Mouse (Mus musculus) MEL (cell line): Measurements from ENCODE around the gene Col9a2. TPM values are rescaled to one million over a fixed set of nuclear protein-coding genes. Genes with fewer than 3 reads are reported as not detected.

Experiments used
- DNase-seq: peaks from one replicate; pipeline ENCODE4 v3.0.0; 2011; ENCODE audit warnings: low read depth, low spot score
- H3K27ac ChIP-seq: 2 replicates; pipeline ENCODE4 v1.5.1; 2012; ENCODE audit warnings: low read depth, mild to moderate bottlenecking, control low read depth, low read length, moderate library complexity; ENCODE audit not compliant: control insufficient read depth
- H3K27me3 ChIP-seq, 2 experiments: fragments of 150-350 bp in 1 of 2; sonication (generic) in 1 of 2; 2 replicates each; pipeline ENCODE4 v1.6.1; 2012; ENCODE audit warnings: low read length in 2 of 2, mild to moderate bottlenecking in 2 of 2, improper control_type of control experiment in 1 of 2, moderate library complexity in 1 of 2; ENCODE audit not compliant: insufficient read depth in 2 of 2, control insufficient read depth in 1 of 2
- H3K36me3 ChIP-seq, 2 experiments: 2 replicates each; pipeline ENCODE4 v1.6.1; 2012 to 2014; ENCODE audit warnings: low read length in 2 of 2, improper control_type of control experiment in 1 of 2, inconsistent platforms in 1 of 2, mild to moderate bottlenecking in 1 of 2; ENCODE audit not compliant: insufficient read depth in 2 of 2, control insufficient read depth in 1 of 2
- H3K4me1 ChIP-seq, 2 experiments: fragments of 150-350 bp in 1 of 2; sonication (generic) in 1 of 2; 2 replicates each; pipeline ENCODE4 v1.6.1; 2012; ENCODE audit warnings: low read length in 2 of 2, improper control_type of control experiment in 1 of 2, mild to moderate bottlenecking in 1 of 2; ENCODE audit not compliant: insufficient read depth in 2 of 2, control insufficient read depth in 1 of 2
- H3K4me3 ChIP-seq, 2 experiments: fragments of 150-350 bp in 1 of 2; sonication (generic) in 1 of 2; 2 replicates each; pipeline ENCODE4 v1.5.1; 2012; ENCODE audit warnings: low read depth in 2 of 2, low read length in 2 of 2, mild to moderate bottlenecking in 2 of 2, moderate library complexity in 2 of 2, control low read depth in 1 of 2, improper control_type of control experiment in 1 of 2; ENCODE audit not compliant: control insufficient read depth in 1 of 2, insufficient read depth in 1 of 2
- H3K79me2 ChIP-seq: 2 replicates; pipeline ENCODE4 v1.6.1; 2012; ENCODE audit warnings: mild to moderate bottlenecking, low read length, moderate library complexity; ENCODE audit not compliant: control insufficient read depth, poor library complexity, insufficient read depth
- H3K9ac ChIP-seq: 2 replicates; pipeline ENCODE4 v1.6.1; 2012; ENCODE audit warnings: low read depth, mild to moderate bottlenecking, control low read depth, low read length, moderate library complexity; ENCODE audit not compliant: control insufficient read depth, poor library complexity, severe bottlenecking
- H3K9me3 ChIP-seq: fragments of 150-350 bp; sonication (generic); replicated peaks from 2 replicates; pipeline ENCODE4 v1.6.1; 2012; ENCODE audit warnings: mild to moderate bottlenecking, low read length, improper control_type of control experiment, moderate library complexity; ENCODE audit not compliant: insufficient read depth
- BHLHE40 ChIP-seq: IDR thresholded peaks from 2 replicates; pipeline ENCODE4 v1.6.1; 2012; ENCODE audit warnings: low read depth, mild to moderate bottlenecking, inconsistent platforms, low read length, improper control_type of control experiment, borderline replicate concordance
- CTCF ChIP-seq, 3 experiments: IDR thresholded peaks in 2 of 3; conservative IDR thresholded peaks in 1 of 3; 2 replicates each; pipeline ENCODE4 v1.5.1; 2011 to 2012; ENCODE audit warnings: low read length in 3 of 3, low read depth in 2 of 3, mild to moderate bottlenecking in 2 of 3, improper control_type of control experiment in 1 of 3, inconsistent platforms in 1 of 3, mixed read lengths in 1 of 3, moderate library complexity in 1 of 3; ENCODE audit not compliant: control insufficient read depth in 1 of 3, insufficient read depth in 1 of 3, poor library complexity in 1 of 3, severe bottlenecking in 1 of 3
- E2F4 ChIP-seq: IDR thresholded peaks from 2 replicates; pipeline ENCODE4 v1.6.1; 2011; ENCODE audit warnings: low read depth, low read length, improper control_type of control experiment, borderline replicate concordance
- EP300 ChIP-seq, 2 experiments: IDR thresholded peaks; 2 replicates each; pipeline ENCODE4 v1.6.1; 2011; ENCODE audit warnings: improper control_type of control experiment in 2 of 2, low read length in 2 of 2, low read depth in 1 of 2, mild to moderate bottlenecking in 1 of 2
- ETS1 ChIP-seq: IDR thresholded peaks from 2 replicates; pipeline ENCODE4 v1.6.1; 2012; ENCODE audit warnings: low read depth, mild to moderate bottlenecking, inconsistent platforms, low read length, improper control_type of control experiment, moderate library complexity
- GABPA ChIP-seq: IDR thresholded peaks from 2 replicates; pipeline ENCODE4 v1.6.1; 2012; ENCODE audit warnings: low read depth, mild to moderate bottlenecking, inconsistent platforms, low read length, improper control_type of control experiment, moderate library complexity
- GATA1 ChIP-seq: IDR thresholded peaks from 2 replicates; pipeline ENCODE4 v1.6.1; 2011; ENCODE audit warnings: low read depth, low read length, improper control_type of control experiment
- JUND ChIP-seq: IDR thresholded peaks from 2 replicates; pipeline ENCODE4 v1.6.1; 2011; ENCODE audit warnings: low read depth, mild to moderate bottlenecking, improper control_type of control experiment, low read length
- KAT2A ChIP-seq: conservative IDR thresholded peaks from 2 replicates; pipeline ENCODE4 v1.6.1; 2012; ENCODE audit warnings: low read depth, low read length, improper control_type of control experiment, inconsistent platforms
- MAZ ChIP-seq: IDR thresholded peaks from 2 replicates; pipeline ENCODE4 v1.6.1; 2012; ENCODE audit warnings: low read depth, mild to moderate bottlenecking, inconsistent platforms, low read length, improper control_type of control experiment
- MEF2A ChIP-seq: IDR thresholded peaks from 2 replicates; pipeline ENCODE4 v1.6.1; 2014; ENCODE audit warnings: low read depth, mild to moderate bottlenecking, inconsistent platforms, low read length, improper control_type of control experiment; ENCODE audit not compliant: poor library complexity, insufficient replicate concordance, severe bottlenecking; ENCODE audit errors: extremely low read depth
- MXI1 ChIP-seq: IDR thresholded peaks from 2 replicates; pipeline ENCODE4 v1.6.1; 2011; ENCODE audit warnings: mild to moderate bottlenecking, low read depth, low read length, improper control_type of control experiment
- NELFE ChIP-seq: IDR thresholded peaks from 2 replicates; pipeline ENCODE4 v1.6.1; 2011; ENCODE audit warnings: low read depth, low read length, improper control_type of control experiment
- NRF1 ChIP-seq: IDR thresholded peaks from 2 replicates; pipeline ENCODE4 v1.6.1; 2014; ENCODE audit warnings: low read depth, mild to moderate bottlenecking, inconsistent platforms, low read length, improper control_type of control experiment, moderate library complexity; ENCODE audit not compliant: poor library complexity, insufficient read depth, severe bottlenecking
- POLR2A ChIP-seq, 2 experiments: IDR thresholded peaks; 2 replicates each; pipeline ENCODE4 v1.6.1; 2011 to 2012; ENCODE audit warnings: low read length in 2 of 2, mild to moderate bottlenecking in 2 of 2, control low read depth in 1 of 2, improper control_type of control experiment in 1 of 2, low read depth in 1 of 2, moderate library complexity in 1 of 2; ENCODE audit not compliant: control insufficient read depth in 1 of 2, insufficient read depth in 1 of 2, poor library complexity in 1 of 2
- POLR2AphosphoS2 ChIP-seq: IDR thresholded peaks from 2 replicates; pipeline ENCODE4 v1.6.1; 2011; ENCODE audit warnings: low read length, improper control_type of control experiment
- POLR2AphosphoS5 ChIP-seq: IDR thresholded peaks from 2 replicates; pipeline ENCODE4 v1.6.1; 2012; ENCODE audit warnings: low read depth, borderline replicate concordance, mild to moderate bottlenecking, inconsistent platforms, low read length, moderate library complexity, mixed read lengths
- RAD21 ChIP-seq: IDR thresholded peaks from 2 replicates; pipeline ENCODE4 v1.6.1; 2011; ENCODE audit warnings: mild to moderate bottlenecking, low read depth, low read length, improper control_type of control experiment
- RCOR1 ChIP-seq: IDR thresholded peaks from 2 replicates; pipeline ENCODE4 v1.6.1; 2012; ENCODE audit warnings: low read depth, mild to moderate bottlenecking, inconsistent platforms, low read length, improper control_type of control experiment
- SMC3 ChIP-seq: IDR thresholded peaks from 2 replicates; pipeline ENCODE4 v1.6.1; 2011; ENCODE audit warnings: low read depth, low read length, improper control_type of control experiment
- TAL1 ChIP-seq: IDR thresholded peaks from 2 replicates; pipeline ENCODE4 v1.6.1; 2012; ENCODE audit warnings: mild to moderate bottlenecking, inconsistent platforms, low read length, moderate library complexity, mixed read lengths
- TBP ChIP-seq: IDR thresholded peaks from 2 replicates; pipeline ENCODE4 v1.8.0; 2011; ENCODE audit warnings: low read depth, low read length, improper control_type of control experiment
- TCF12 ChIP-seq: IDR thresholded peaks from 2 replicates; pipeline ENCODE4 v1.6.1; 2014; ENCODE audit warnings: low read depth, mild to moderate bottlenecking, inconsistent platforms, low read length, improper control_type of control experiment, moderate library complexity
- UBTF ChIP-seq: IDR thresholded peaks from 2 replicates; pipeline ENCODE4 v1.6.1; 2012; ENCODE audit warnings: low read depth, mild to moderate bottlenecking, inconsistent platforms, low read length, improper control_type of control experiment, moderate library complexity, borderline replicate concordance; ENCODE audit not compliant: insufficient read depth
- USF1 ChIP-seq: IDR thresholded peaks from 2 replicates; pipeline ENCODE4 v1.6.1; 2014; ENCODE audit warnings: low read depth, mild to moderate bottlenecking, inconsistent platforms, low read length, improper control_type of control experiment, moderate library complexity
- USF2 ChIP-seq, 2 experiments: IDR thresholded peaks; 2 replicates each; pipeline ENCODE4 v1.6.1; 2011 to 2012; ENCODE audit warnings: improper control_type of control experiment in 2 of 2, low read length in 2 of 2, borderline replicate concordance in 1 of 2, inconsistent platforms in 1 of 2, low read depth in 1 of 2, mild to moderate bottlenecking in 1 of 2; ENCODE audit not compliant: insufficient read depth in 1 of 2
- ZKSCAN1 ChIP-seq: IDR thresholded peaks from 2 replicates; pipeline ENCODE4 v1.6.1; 2012; ENCODE audit warnings: low read depth, mild to moderate bottlenecking, inconsistent platforms, low read length, improper control_type of control experiment, moderate library complexity
- ZMIZ1 ChIP-seq: IDR thresholded peaks from 2 replicates; pipeline ENCODE4 v1.6.1; 2012; ENCODE audit warnings: low read depth, mild to moderate bottlenecking, inconsistent platforms, low read length, improper control_type of control experiment, moderate library complexity
- ZNF384 ChIP-seq: IDR thresholded peaks from 2 replicates; pipeline ENCODE4 v1.6.1; 2012; ENCODE audit warnings: low read depth, mild to moderate bottlenecking, inconsistent platforms, low read length, improper control_type of control experiment
- polyA plus RNA-seq, 2 experiments: library from polyadenylated mRNA; stranded (reverse) in 1 of 2; unstranded in 1 of 2; fragments of >175 nt in 1 of 2; fragments of >200 nt in 1 of 2; gene quantifications; 2 replicates each; pipeline versions ENCODE4 v1.2.1 to v1.2.4; 2012; ENCODE audit warnings: low replicate concordance in 2 of 2, low read depth in 1 of 2; ENCODE audit not compliant: insufficient read length in 2 of 2, insufficient read depth in 1 of 2, missing spikeins in 1 of 2
- total RNA-seq: library from RNA; depleted of rRNA; stranded (reverse); fragments of 300-350 nt; gene quantifications from 2 replicates; pipeline ENCODE4 v1.2.3, GENCODE M21; 2012

Gene Col9a2
- total and polyA plus RNA-seq, 3 experiments = 0.12 TPM; not detected in 2

DNA sequence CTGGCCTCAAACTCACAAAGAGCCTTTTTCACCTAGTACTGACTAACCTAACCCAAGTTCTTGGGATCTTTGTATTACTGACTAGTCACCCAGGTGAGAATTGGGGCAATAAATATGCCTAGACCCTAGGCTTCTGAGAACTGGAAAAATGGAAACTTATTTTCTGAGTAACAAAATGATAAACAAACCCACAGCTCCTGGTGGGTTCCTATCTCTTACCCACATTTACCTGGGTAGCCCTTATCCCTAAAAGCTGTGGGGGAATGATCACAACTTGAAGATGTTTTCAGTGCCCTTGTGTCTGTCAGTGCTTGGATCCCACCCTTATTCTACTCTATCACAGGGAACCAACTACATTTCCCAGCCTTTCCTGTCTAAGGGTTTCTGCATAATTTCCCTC lies 32.2 kb upstream of the Col9a2 start:
- no peaks in the 10 kb centered on the region for H3K27me3 ChIP-seq
- TF ChIP-seq MEF2A (no peak), SMC3 (no peak), MAZ (no peak), BHLHE40 (no peak), POLR2AphosphoS2 (no peak), USF1 (no peak), JUND (no peak), GABPA (no peak), NELFE (no peak), TAL1 (peak; percentile 31), E2F4 (no peak), MXI1 (0 out of 2 replicates have a peak, but pooled peaks have one; percentile 28), ZMIZ1 (no peak), RCOR1 (peak; percentile 36; the same call in 1 of the 2 replicates), POLR2A (IDR thresholded peaks at IDR 0.05; ENCODE audit: control insufficient read depth in 1 of 2, insufficient read depth in 1 of 2, low read depth in 1 of 2, low read length in 2 of 2, poor library complexity in 1 of 2) (no peak), POLR2AphosphoS5 (no peak), ZNF384 (no peak), UBTF (no peak), CTCF (IDR thresholded peaks at IDR 0.05 in 2 of 3, conservative IDR thresholded peaks at IDR 0.05 in 1 of 3; ENCODE audit: control insufficient read depth in 1 of 3, insufficient read depth in 1 of 3, low read depth in 2 of 3, low read length in 3 of 3, poor library complexity in 1 of 3, severe bottlenecking in 1 of 3) (no peak), TBP (no peak), EP300 (IDR thresholded peaks at IDR 0.05; ENCODE audit: low read depth in 1 of 2, low read length in 2 of 2) (peak in 1 of 2 experiments; percentile 41; a peak in 1 of 4 replicates), USF2 (IDR thresholded peaks at IDR 0.05; ENCODE audit: borderline replicate concordance in 1 of 2, insufficient read depth in 1 of 2, low read depth in 1 of 2, low read length in 2 of 2) (no peak), ETS1 (no peak), TCF12 (peak; percentile 34; the same call in 1 of the 2 replicates), GATA1 (peak; percentile 36; the same call in 1 of the 2 replicates), RAD21 (no peak), NRF1 (no peak), KAT2A (no peak), ZKSCAN1 (no peak)
- peaks cover 42 to 49% of the 10 kb centered on the region in 2 experiments for H3K4me1 ChIP-seq
- peaks cover 69% of the 10 kb centered on the region for H3K79me2 ChIP-seq
- no peak overlapping the region for H3K4me3 ChIP-seq
- H3K9me3 ChIP-seq = no peaks in the 10 kb centered on the region
- H3K36me3 ChIP-seq = peaks cover 0 to 61% of the 10 kb centered on the region in 2 experiments; a peak in 2 of 4 replicates
- peak; percentile 26 for DNase-seq
- peak overlapping the region; percentile 45 for H3K27ac ChIP-seq
- no peak overlapping the region for H3K9ac ChIP-seq
